Mouse (Mus musculus) adrenal gland (tissue): Measurements from ENCODE around the gene Ctnna2.

Source experiments
- intact Hi-C: fragments of 180-260 bp; cut with DNase I; formaldehyde crosslinking; loops from one replicate; pipeline ENCODE4 v1.15.1; 2025

Gene Ctnna2

DNA sequence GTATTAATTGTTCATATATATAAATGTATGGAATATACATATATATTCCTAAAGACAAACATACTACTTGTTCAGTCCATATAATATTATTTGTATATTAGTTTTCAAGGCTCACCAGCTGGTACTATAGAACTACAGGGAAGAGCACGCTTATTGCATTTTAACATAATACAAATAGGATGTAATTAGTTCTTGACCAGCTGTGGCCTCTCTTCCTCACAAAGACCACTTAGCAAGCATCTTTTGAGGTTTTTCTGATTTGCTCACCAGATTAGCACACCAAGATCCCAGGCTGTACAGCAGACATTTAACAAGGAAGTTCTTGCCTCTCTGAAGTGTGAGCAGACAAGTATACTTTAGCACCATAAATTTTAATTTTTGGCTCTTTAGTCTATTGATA lies 152.0 kb downstream of the Ctnna2 start:
- intact Hi-C loops, result no loop called here

- intact Hi-C loops, result no loop called here
Measured at GRCm38 (mm10) chr6:77817116-77817515, 162.4 kb downstream of the Ctnna2 start.

DNA sequence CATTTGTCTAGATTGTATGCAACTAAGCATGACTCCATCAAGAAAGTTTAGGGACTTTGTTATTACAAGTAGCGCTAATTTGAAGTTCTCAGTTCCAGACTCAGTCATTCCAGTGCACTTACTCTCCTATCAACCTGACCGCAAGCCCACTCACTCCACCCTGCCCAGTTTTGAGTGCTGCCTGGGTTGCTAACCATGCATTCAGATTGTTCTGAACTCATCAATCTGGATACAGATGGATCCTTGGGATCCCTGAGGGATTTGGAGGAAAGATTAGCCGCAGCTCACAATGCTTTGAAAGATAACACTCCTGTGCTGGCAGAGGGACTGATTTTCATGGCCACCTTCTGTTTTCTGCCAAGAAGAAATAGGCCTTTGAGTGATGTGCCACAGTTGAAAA lies 168.5 kb downstream of the Ctnna2 start:
- intact Hi-C loops, result no loop called here

DNA sequence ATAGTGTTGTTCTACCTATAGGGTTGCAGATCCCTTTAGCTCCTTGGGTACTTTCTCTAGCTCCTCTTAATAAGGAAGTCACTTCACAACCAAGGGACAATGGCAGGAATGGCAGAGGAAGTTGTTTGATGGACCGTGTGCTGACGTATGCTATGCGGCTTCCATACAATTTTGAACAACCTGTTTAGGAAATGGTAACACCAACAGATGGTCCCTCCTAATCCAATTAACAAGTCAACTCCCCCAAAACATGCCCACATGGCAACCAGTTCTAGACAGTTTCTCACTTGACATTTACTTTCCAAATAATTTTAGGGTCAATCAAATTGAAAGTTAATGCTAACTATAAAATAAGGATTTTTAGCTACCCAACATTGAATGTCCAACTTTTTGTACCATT lies 176.9 kb downstream of the Ctnna2 start:
- intact Hi-C loops, result no loop called here

GRCm38 (mm10) chr6:77783342-77783741 lies 196.2 kb downstream of the Ctnna2 start:
- intact Hi-C loops, result no loop called here

GRCm38 (mm10) chr6:77768357-77769103 lies 211.0 kb downstream of the Ctnna2 start:
- intact Hi-C loops, result no loop called here

DNA sequence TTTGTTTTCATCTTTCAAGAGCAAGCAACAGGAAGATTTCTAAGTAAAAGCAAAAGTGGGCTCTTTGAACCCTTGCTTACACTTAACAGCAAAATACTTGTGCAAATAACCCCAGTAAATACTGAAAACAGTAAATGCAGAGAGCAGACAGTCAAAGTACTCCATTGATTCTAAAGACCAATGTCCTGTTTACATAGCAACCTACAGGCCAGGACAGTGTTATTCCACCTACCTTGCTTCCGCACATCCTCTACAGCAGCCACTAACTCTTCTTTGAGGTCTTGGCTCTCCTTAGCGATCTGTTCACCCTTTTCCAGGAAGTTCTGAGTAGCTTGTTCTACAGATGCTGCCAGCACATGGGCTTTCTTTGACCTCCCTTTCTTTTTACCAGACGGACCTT lies 221.3 kb downstream of the Ctnna2 start:
- intact Hi-C loops, result no loop called here

DNA sequence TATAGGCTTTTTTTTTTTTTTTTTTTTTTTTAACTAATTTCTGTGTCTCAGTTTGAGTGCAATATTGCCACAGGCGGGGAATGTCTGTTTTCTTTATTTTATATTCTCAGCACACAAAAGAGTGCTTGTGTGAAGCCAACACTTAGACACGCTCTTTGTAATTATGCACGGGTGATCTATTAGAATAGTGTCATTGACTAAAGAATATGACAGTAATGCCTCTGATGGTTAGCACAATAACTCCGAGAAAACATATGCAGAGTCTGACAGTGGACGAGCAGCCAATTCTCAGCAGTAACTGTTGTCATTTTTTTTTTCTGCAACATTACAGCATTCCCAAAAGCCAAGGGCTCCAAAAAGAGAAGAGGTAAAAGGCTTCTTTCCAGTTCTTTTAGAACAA lies 234.1 kb downstream of the Ctnna2 start:
- intact Hi-C loops, result loop anchor here (10.0 kb wide), 1 partner anchor 1839 kb away; no protein-coding TSS in a partner anchor

GRCm38 (mm10) chr6:77743651-77744050 lies 235.8 kb downstream of the Ctnna2 start:
- intact Hi-C loops, result loop anchor here (10.0 kb wide), 1 partner anchor 1841 kb away; no protein-coding TSS in a partner anchor

- intact Hi-C loops, result loop anchor here (10.0 kb wide), 1 partner anchor 1842 kb away; no protein-coding TSS in a partner anchor
Measured at GRCm38 (mm10) chr6:77742988-77743387, 236.5 kb downstream of the Ctnna2 start.

DNA sequence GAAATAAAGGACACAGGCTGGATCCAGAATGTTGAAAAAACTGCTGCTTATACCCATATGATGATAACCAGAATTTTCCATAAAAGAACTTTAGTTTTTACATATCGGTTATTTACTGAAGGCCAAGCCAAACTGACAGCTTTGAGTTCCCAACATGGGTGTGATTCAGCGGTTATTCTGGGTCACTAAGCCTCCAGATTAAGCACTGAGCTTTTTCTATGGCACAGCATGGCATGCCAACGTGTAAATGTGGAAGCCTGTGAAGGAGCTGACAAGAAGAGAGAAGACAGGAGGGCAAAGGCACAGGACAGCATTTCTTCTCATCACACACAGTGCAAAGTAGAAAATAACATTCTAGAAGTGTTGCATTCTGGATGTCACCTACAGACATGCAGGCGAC lies 240.9 kb downstream of the Ctnna2 start:
- intact Hi-C loops, result no loop called here

- intact Hi-C loops, result no loop called here
Measured at GRCm38 (mm10) chr6:77724952-77725299, 254.6 kb downstream of the Ctnna2 start.

GRCm38 (mm10) chr6:77724042-77724951 lies 255.2 kb downstream of the Ctnna2 start:
- intact Hi-C loops, result no loop called here

DNA sequence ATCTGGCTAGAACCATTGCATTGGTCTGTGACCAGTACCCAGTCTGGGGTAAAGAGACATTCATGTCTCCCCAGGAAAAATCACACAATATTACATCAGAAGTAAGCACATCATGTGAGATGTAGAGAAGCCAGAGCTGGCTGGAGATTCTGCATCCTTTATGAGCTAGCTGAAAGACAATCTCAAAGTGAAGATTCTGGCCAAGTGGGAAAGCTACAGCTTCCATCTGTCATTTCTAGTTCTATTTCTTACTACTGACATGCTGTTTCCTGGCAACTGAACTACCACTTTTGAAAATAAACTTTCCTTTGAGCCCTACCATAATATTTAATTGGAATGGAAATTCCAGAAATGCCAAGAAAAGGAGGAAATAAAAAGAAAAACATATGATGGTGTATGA lies 285.4 kb downstream of the Ctnna2 start:
- intact Hi-C loops, result no loop called here

GRCm38 (mm10) chr6:77687173-77687572 lies 292.3 kb downstream of the Ctnna2 start:
- intact Hi-C loops, result no loop called here

- intact Hi-C loops, result loop anchor here (5.0 to 10.0 kb wide), 2 partner anchors 192 to 675 kb away; no protein-coding TSS in a partner anchor
Measured at GRCm38 (mm10) chr6:77650127-77650526, 329.4 kb downstream of the Ctnna2 start.

GRCm38 (mm10) chr6:77644591-77644990 lies 334.9 kb downstream of the Ctnna2 start:
- intact Hi-C loops, result no loop called here

DNA sequence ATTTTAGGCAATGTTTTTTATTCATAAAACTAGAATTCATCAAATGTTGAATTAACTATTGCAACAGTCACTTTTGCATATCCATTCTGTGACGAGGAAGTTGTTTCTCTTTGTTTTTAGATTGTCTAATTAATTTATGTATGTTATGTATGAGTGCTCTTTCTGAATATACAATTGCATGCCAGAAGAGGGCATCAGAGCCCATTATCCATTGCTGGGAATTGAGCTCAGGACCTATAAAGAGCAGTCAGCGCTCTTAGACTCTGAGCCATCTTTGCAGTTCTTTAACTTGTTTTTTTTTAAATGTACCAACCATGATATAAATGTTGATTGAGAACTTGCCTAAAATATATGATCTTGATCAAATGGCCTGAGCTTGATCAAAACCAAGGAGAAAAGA lies 340.7 kb downstream of the Ctnna2 start:
- intact Hi-C loops, result no loop called here

DNA sequence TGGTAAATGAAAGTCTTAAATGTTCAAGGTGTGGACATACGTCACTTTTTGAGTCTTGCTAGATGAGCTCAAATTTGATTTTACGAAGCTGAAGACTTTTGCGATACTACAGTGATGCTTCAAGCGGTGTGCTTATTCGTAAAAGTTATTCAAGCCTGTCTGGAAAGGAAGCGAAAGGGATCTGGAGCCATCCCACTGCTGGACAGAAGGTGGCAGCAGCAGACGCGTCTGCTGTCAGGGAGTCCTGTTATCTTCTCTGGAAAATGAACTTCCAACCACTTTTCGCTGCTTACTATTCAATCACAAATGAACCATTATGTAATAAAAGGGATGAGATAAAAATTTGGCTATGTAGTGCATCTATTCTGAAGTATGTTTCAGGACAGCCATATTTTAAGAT lies 345.5 kb downstream of the Ctnna2 start:
- intact Hi-C loops, result no loop called here

- intact Hi-C loops, result loop anchor here (10.0 kb wide), 1 partner anchor 886 kb away; no protein-coding TSS in a partner anchor
Measured at GRCm38 (mm10) chr6:77628573-77629192, 350.8 kb downstream of the Ctnna2 start.

DNA sequence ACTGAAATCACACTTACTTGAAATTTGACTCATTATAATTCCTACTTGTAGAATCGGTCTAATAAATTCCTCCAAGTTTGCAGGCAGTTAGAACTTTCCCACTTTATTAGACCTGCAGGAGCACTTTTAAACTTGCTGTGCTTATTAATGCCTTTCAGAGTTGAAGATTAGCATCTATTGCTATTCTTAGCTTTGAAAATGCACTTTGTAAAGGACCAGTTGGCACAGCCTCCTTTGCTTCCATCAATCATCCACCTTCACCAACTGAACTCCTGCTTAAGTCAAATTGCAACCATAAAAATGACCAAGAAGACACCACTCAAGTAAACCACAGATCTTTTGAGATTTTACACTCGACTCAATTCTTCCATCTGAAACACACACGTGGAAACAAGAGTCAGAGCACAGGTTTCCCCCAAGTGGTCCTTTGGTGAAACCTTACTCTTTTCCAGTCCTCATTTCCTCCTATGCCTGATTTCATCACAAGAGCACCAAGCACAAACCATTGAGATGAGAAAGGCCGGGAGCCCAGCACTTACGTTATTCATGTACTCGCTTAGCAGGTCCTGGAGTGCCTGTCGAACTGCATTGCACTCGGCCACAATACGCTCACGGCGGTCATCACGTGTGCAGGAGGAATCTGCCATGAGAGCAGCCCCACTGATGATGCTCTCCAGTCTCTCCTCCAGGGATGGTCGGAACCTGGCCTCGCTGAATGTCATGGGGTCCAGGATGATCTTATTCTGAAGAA lies 374.7 kb downstream of the Ctnna2 start:
- intact Hi-C loops, result no loop called here
